Mouse (Mus musculus): ENCODE results near the gene Mapkbp1. TPM values are rescaled to one million over a fixed set of nuclear protein-coding genes. Genes with fewer than 3 reads are reported as not detected.

Gene Mapkbp1
- polyA plus RNA-seq, 1 experiment from 2014 or later, result 3.7 TPM

- no peak overlapping the region for H3K4me3 ChIP-seq (ENCODE audit: low read depth, low read length)
- no peak overlapping the region for H3K27ac ChIP-seq (ENCODE audit: low read depth, low read length)
- no peak overlapping the region for H3K9ac ChIP-seq (ENCODE audit: low read length)
- H3K36me3 ChIP-seq (ENCODE audit: control insufficient read depth, insufficient read depth, low read length), result no peaks in the 10 kb centered on the region
- WGBS, result 81% methylated on average over 4 of the region's 4 CpGs
- ATAC-seq (ENCODE audit: insufficient read depth, low FRiP score, low TSS enrichment), result no peak
- H3K4me2 ChIP-seq (ENCODE audit: low read depth), result no peak overlapping the region
- no peaks in the 10 kb centered on the region for H3K9me3 ChIP-seq (ENCODE audit: control insufficient read depth, low read length)
- no peaks in the 10 kb centered on the region for H3K4me1 ChIP-seq (ENCODE audit: control insufficient read depth, insufficient read depth, low read length)
- no peaks in the 10 kb centered on the region for H3K27me3 ChIP-seq (ENCODE audit: control insufficient read depth, insufficient read depth, low read length)
- DNase-seq (ENCODE audit: low spot score), result no peak
These were observed 29.5 kb downstream of the Mapkbp1 start for GRCm38 (mm10) chr2:120001956-120002355.

- Histone ChIP-seq H3K27me3 (ENCODE audit: control insufficient read depth, insufficient read depth, low read length) (no peaks in the 10 kb centered on the region), H3K4me1 (ENCODE audit: control insufficient read depth, insufficient read depth, low read length) (no peaks in the 10 kb centered on the region), H3K36me3 (ENCODE audit: control insufficient read depth, insufficient read depth, low read length) (no peaks in the 10 kb centered on the region), H3K9ac (ENCODE audit: low read length) (no peak overlapping the region), H3K27ac (ENCODE audit: low read depth, low read length) (no peak overlapping the region), H3K4me2 (ENCODE audit: low read depth) (no peak overlapping the region), H3K9me3 (ENCODE audit: control insufficient read depth, low read length) (no peaks in the 10 kb centered on the region), H3K4me3 (ENCODE audit: low read depth, low read length) (no peak overlapping the region)
- 91% methylated on average over 2 of the region's 2 CpGs for WGBS
- no peak for ATAC-seq (ENCODE audit: insufficient read depth, low FRiP score, low TSS enrichment)
- no peak for DNase-seq (ENCODE audit: low spot score)
These were observed 31.5 kb downstream of the Mapkbp1 start for GRCm38 (mm10) chr2:120003970-120004369.

- ATAC-seq (ENCODE audit: insufficient read depth, low FRiP score, low TSS enrichment) (no peak), DNase-seq (ENCODE audit: low spot score) (no peak)
- Histone ChIP-seq H3K4me1 (ENCODE audit: control insufficient read depth, insufficient read depth, low read length) (no peaks in the 10 kb centered on the region), H3K27me3 (ENCODE audit: control insufficient read depth, insufficient read depth, low read length) (no peaks in the 10 kb centered on the region), H3K27ac (ENCODE audit: low read depth, low read length) (no peak overlapping the region), H3K9ac (ENCODE audit: low read length) (no peak overlapping the region), H3K36me3 (ENCODE audit: control insufficient read depth, insufficient read depth, low read length) (no peaks in the 10 kb centered on the region), H3K4me3 (ENCODE audit: low read depth, low read length) (no peak overlapping the region), H3K9me3 (ENCODE audit: control insufficient read depth, low read length) (no peaks in the 10 kb centered on the region), H3K4me2 (ENCODE audit: low read depth) (no peak overlapping the region)
- 91% methylated on average over 7 of the region's 7 CpGs for WGBS
These were observed 34.2 kb downstream of the Mapkbp1 start for GRCm38 (mm10) chr2:120006696-120007095.

- no peak overlapping the region for H3K4me2 ChIP-seq (ENCODE audit: low read depth)
- no peak overlapping the region for H3K27ac ChIP-seq (ENCODE audit: low read depth, low read length)
- H3K9me3 ChIP-seq (ENCODE audit: control insufficient read depth, low read length), result no peaks in the 10 kb centered on the region
- no peak overlapping the region for H3K4me3 ChIP-seq (ENCODE audit: low read depth, low read length)
- 92% methylated on average over 4 of the region's 4 CpGs for WGBS
- no peaks in the 10 kb centered on the region for H3K4me1 ChIP-seq (ENCODE audit: control insufficient read depth, insufficient read depth, low read length)
- DNase-seq (ENCODE audit: low spot score) (no peak), ATAC-seq (ENCODE audit: insufficient read depth, low FRiP score, low TSS enrichment) (no peak)
- no peak overlapping the region for H3K9ac ChIP-seq (ENCODE audit: low read length)
- H3K36me3 ChIP-seq (ENCODE audit: control insufficient read depth, insufficient read depth, low read length), result no peaks in the 10 kb centered on the region
- no peaks in the 10 kb centered on the region for H3K27me3 ChIP-seq (ENCODE audit: control insufficient read depth, insufficient read depth, low read length)
These were observed 35.2 kb downstream of the Mapkbp1 start for GRCm38 (mm10) chr2:120007680-120008210.

GRCm38 (mm10) chr2:120008672-120009071, 36.2 kb downstream of the Mapkbp1 start:
- H3K36me3 ChIP-seq (ENCODE audit: control insufficient read depth, insufficient read depth, low read length), result no peaks in the 10 kb centered on the region
- 70% methylated on average over 4 of the region's 4 CpGs for WGBS
- H3K4me1 ChIP-seq (ENCODE audit: control insufficient read depth, insufficient read depth, low read length), result no peaks in the 10 kb centered on the region
- H3K4me3 ChIP-seq (ENCODE audit: low read depth, low read length), result no peak overlapping the region
- H3K9ac ChIP-seq (ENCODE audit: low read length), result no peak overlapping the region
- no peaks in the 10 kb centered on the region for H3K9me3 ChIP-seq (ENCODE audit: control insufficient read depth, low read length)
- no peaks in the 10 kb centered on the region for H3K27me3 ChIP-seq (ENCODE audit: control insufficient read depth, insufficient read depth, low read length)
- DNase-seq (ENCODE audit: low spot score), result no peak
- no peak overlapping the region for H3K4me2 ChIP-seq (ENCODE audit: low read depth)
- no peak overlapping the region for H3K27ac ChIP-seq (ENCODE audit: low read depth, low read length)
- no peak for ATAC-seq (ENCODE audit: insufficient read depth, low FRiP score, low TSS enrichment)

GRCm38 (mm10) chr2:120011462-120012200, 39.1 kb downstream of the Mapkbp1 start:
- Histone ChIP-seq H3K4me2 (ENCODE audit: low read depth) (no peak overlapping the region), H3K36me3 (ENCODE audit: control insufficient read depth, insufficient read depth, low read length) (no peaks in the 10 kb centered on the region), H3K27ac (ENCODE audit: low read depth, low read length) (no peak overlapping the region), H3K9ac (ENCODE audit: low read length) (no peak overlapping the region), H3K27me3 (ENCODE audit: control insufficient read depth, insufficient read depth, low read length) (no peaks in the 10 kb centered on the region), H3K4me1 (ENCODE audit: control insufficient read depth, insufficient read depth, low read length) (no peaks in the 10 kb centered on the region), H3K9me3 (ENCODE audit: control insufficient read depth, low read length) (no peaks in the 10 kb centered on the region), H3K4me3 (ENCODE audit: low read depth, low read length) (no peak overlapping the region)
- DNase-seq (ENCODE audit: low spot score) (peak; percentile 39), ATAC-seq (ENCODE audit: insufficient read depth, low FRiP score, low TSS enrichment) (no peak)
- 82% methylated on average over 8 of the region's 8 CpGs for WGBS

- no peak for DNase-seq (ENCODE audit: low spot score)
These were observed 40.4 kb downstream of the Mapkbp1 start for GRCm38 (mm10) chr2:120012924-120013323.

GRCm38 (mm10) chr2:120013831-120014486, 41.5 kb downstream of the Mapkbp1 start:
- Histone ChIP-seq H3K4me3 (ENCODE audit: low read depth, low read length) (no peak overlapping the region), H3K27ac (ENCODE audit: low read depth, low read length) (no peak overlapping the region), H3K4me2 (ENCODE audit: low read depth) (no peak overlapping the region), H3K36me3 (ENCODE audit: control insufficient read depth, insufficient read depth, low read length) (no peaks in the 10 kb centered on the region), H3K4me1 (ENCODE audit: control insufficient read depth, insufficient read depth, low read length) (no peaks in the 10 kb centered on the region), H3K9ac (ENCODE audit: low read length) (no peak overlapping the region), H3K27me3 (ENCODE audit: control insufficient read depth, insufficient read depth, low read length) (no peaks in the 10 kb centered on the region), H3K9me3 (ENCODE audit: control insufficient read depth, low read length) (no peaks in the 10 kb centered on the region)
- WGBS, result 99% methylated on average over 2 of the region's 2 CpGs
- DNase-seq (ENCODE audit: low spot score), result no peak
- ATAC-seq (ENCODE audit: insufficient read depth, low FRiP score, low TSS enrichment), result no peak

More at GRCm38 (mm10) chr2:120012924-120013323, 40.4 kb downstream of the Mapkbp1 start:
- Histone ChIP-seq H3K36me3 (ENCODE audit: control insufficient read depth, insufficient read depth, low read length) (no peaks in the 10 kb centered on the region), H3K27ac (ENCODE audit: low read depth, low read length) (no peak overlapping the region), H3K4me1 (ENCODE audit: control insufficient read depth, insufficient read depth, low read length) (no peaks in the 10 kb centered on the region), H3K9ac (ENCODE audit: low read length) (no peak overlapping the region), H3K4me3 (ENCODE audit: low read depth, low read length) (no peak overlapping the region), H3K4me2 (ENCODE audit: low read depth) (no peak overlapping the region), H3K27me3 (ENCODE audit: control insufficient read depth, insufficient read depth, low read length) (no peaks in the 10 kb centered on the region), H3K9me3 (ENCODE audit: control insufficient read depth, low read length) (no peaks in the 10 kb centered on the region)
- no peak for ATAC-seq (ENCODE audit: insufficient read depth, low FRiP score, low TSS enrichment)
- WGBS, result 88% methylated on average over 13 of the region's 13 CpGs

GRCm38 (mm10) chr2:120015882-120016281, 43.4 kb downstream of the Mapkbp1 start:
- no peak for ATAC-seq (ENCODE audit: insufficient read depth, low FRiP score, low TSS enrichment)
- Histone ChIP-seq H3K36me3 (ENCODE audit: control insufficient read depth, insufficient read depth, low read length) (peaks cover 4% of the 10 kb centered on the region; the same call in 1 of the 2 replicates), H3K4me1 (ENCODE audit: control insufficient read depth, insufficient read depth, low read length) (no peaks in the 10 kb centered on the region), H3K4me3 (ENCODE audit: low read depth, low read length) (no peak overlapping the region), H3K27me3 (ENCODE audit: control insufficient read depth, insufficient read depth, low read length) (no peaks in the 10 kb centered on the region), H3K9ac (ENCODE audit: low read length) (no peak overlapping the region), H3K27ac (ENCODE audit: low read depth, low read length) (no peak overlapping the region), H3K4me2 (ENCODE audit: low read depth) (no peak overlapping the region), H3K9me3 (ENCODE audit: control insufficient read depth, low read length) (no peaks in the 10 kb centered on the region)
- 91% methylated on average over 4 of the region's 4 CpGs for WGBS
- no peak for DNase-seq (ENCODE audit: low spot score)
